Mouse (Mus musculus): ENCODE measurements around the gene Fam3c.
A peak's percentile ranks its signal among the peaks of the same experiment; 100 is the strongest.

Gene Fam3c

GRCm38 (mm10) chr6:22356086-22356507 lies at the start of gene Fam3c:
Gene Fam3c, minus strand, starts transcription at chr6:22356243.
- peak; percentile 97 for ATAC-seq (ENCODE audit: insufficient number of reproducible peaks, low FRiP score, low TSS enrichment)

DNA sequence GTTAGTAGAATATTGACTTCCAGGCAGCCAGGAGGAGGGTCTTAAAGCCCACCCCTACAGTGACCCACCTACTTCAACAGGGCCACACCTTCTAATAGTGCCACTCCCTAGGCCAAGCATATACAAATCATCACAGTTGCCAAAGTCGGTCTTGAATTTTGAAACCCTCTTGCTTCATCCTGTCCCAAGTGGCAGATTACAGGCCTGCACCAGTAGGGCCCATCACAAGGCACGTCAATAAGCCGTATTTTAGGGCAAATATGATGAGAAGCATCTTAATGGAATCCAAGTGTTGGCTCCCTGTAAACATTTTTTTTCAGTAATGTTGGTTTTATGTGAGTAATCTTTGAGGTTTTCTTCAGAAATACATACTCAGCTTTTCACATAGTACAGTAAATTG lies 49.0 kb upstream of the Fam3c start:
- no peak for ATAC-seq (ENCODE audit: insufficient number of reproducible peaks, low FRiP score, low TSS enrichment)

- ATAC-seq (ENCODE audit: insufficient number of reproducible peaks, low FRiP score, low TSS enrichment) = no peak
These were observed 47.7 kb upstream of the Fam3c start for GRCm38 (mm10) chr6:22403736-22404135.

DNA sequence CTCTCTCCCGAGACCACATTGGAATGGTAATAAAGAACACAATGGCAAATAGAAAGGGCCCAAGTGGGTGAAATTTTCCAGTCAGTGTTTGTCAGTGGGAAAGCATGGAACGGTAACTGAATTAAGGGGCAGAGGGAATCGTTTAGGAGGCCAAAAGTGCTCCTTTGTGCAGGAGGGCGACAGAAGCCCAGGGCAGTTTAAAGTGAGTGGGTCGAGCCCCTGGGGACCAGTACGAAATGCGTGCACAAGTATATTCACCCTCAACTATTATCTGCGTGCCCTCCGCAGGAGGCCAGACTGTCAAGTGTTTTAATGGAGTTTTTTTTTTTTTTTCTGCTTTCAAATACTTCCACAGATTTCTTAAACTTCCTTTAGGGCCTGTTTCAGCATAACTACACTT lies 47.3 kb upstream of the Fam3c start:
- ATAC-seq (ENCODE audit: insufficient number of reproducible peaks, low FRiP score, low TSS enrichment) = no peak

GRCm38 (mm10) chr6:22402548-22403164 lies 46.6 kb upstream of the Fam3c start:
- no peak for ATAC-seq (ENCODE audit: insufficient number of reproducible peaks, low FRiP score, low TSS enrichment)

DNA sequence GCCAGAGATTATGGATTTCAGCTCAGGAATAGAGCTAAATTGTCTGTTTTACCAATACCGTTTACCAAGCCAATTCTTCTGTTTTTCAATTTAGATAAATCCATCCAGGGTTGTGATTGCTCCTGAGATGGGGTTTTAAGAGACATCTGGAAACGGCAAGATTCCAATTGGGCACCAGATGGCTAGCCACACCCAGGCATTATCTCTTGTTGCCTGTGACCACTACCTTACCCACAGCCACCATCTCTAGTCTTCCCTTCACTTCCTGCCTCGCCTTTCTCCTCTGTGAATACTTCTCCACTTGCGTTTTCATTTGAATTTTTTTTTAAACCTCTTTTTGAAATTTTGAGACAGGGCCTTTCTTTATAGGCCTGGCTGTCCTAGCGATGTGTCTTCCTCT lies 46.0 kb upstream of the Fam3c start:
- ATAC-seq (ENCODE audit: insufficient number of reproducible peaks, low FRiP score, low TSS enrichment) = no peak

- no peak for ATAC-seq (ENCODE audit: insufficient number of reproducible peaks, low FRiP score, low TSS enrichment)
These were observed 42.2 kb upstream of the Fam3c start for GRCm38 (mm10) chr6:22398079-22398774.

DNA sequence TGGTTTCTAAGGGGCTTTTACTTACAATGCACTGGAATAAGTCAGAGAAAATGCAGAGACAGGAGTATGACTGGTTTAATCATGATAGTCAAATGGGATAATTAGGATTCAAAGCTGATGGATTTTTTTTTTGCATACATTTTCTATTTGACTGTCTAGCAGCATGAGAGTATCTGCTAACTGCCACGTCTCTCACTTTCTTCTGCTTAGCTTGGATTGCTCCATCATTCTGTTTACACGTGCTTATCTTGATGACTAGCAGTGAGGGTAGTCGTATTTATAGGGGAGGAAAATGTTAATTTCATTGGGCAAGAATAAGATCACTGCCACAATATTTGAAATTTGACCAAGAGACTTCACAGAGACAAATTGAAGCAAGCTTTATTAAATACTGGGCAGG lies 39.2 kb upstream of the Fam3c start:
- no peak for ATAC-seq (ENCODE audit: insufficient number of reproducible peaks, low FRiP score, low TSS enrichment)

GRCm38 (mm10) chr6:22390654-22391365 lies 34.8 kb upstream of the Fam3c start:
- no peak for ATAC-seq (ENCODE audit: insufficient number of reproducible peaks, low FRiP score, low TSS enrichment)

DNA sequence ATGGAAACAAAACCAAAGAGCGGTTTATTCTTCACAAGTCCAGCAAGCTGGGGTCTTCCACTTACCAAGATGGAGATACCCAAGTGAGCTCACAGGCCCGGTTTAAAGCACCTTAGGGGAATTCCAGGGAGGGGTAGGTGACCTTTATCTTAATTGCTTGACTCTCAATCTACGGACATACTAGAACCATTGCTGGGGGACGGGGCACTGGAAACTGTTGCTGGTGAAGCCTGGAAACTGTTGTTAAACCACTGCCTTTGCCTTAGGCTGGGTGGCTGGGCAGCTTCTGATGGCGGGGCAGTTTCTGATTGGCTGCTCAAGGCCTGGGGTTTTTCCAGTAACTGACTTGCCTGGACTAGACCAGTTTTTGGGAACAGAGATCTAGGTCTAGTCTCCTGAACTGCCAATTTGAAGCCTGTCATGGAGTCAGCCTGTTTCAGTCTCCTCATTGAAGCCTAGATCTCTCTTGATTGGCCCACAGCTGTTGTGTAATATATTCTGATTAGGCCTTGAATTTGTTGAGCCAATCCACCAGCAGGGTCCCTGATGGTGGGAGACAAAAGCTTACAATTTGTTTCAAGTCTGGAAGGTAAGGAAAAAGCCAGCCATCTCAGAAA lies 29.3 kb upstream of the Fam3c start:
- no peak for ATAC-seq (ENCODE audit: insufficient number of reproducible peaks, low FRiP score, low TSS enrichment)

DNA sequence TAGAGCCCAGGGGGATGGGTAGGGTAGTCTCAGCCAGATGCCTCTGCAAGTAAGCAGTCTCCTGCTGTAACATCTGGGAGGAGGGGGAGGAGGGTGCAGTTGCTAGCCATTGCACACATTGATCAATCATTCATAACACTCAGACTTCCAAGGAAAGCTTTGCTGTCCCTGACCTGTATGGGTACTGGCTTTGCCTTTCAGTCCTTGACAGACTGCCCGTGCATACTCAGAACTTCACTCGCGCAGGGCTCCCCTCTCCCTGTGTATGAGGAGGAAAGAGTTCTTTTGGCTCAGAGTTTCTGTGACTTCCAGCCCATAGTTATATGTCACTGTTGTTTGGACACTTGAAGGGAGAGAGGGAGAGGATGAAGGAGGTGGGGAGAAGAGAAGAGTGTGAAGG lies 24.2 kb upstream of the Fam3c start:
- no peak for ATAC-seq (ENCODE audit: insufficient number of reproducible peaks, low FRiP score, low TSS enrichment)

GRCm38 (mm10) chr6:22379831-22380230 lies 23.8 kb upstream of the Fam3c start:
- ATAC-seq (ENCODE audit: insufficient number of reproducible peaks, low FRiP score, low TSS enrichment) = no peak

DNA sequence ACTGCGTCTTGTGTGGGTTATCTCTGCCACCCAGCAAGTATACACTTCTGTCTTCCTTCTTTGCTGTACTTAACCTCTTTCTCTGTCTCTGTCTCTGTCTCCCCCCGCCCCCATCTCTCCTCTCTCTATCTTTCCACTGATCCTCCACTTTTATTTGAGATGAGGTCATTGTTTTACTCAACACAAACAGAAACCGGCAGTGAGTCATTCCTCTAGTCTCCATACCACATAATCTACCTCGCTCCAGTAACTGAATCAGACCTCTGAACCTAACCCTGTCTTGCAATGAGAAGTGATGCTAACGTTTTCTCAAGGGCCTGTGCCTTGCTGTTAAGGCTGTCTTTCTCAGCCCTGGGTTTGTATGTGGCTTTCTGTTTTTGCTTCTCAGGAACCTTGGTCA lies 22.4 kb upstream of the Fam3c start:
- no peak for ATAC-seq (ENCODE audit: insufficient number of reproducible peaks, low FRiP score, low TSS enrichment)

GRCm38 (mm10) chr6:22374791-22375190 lies 18.7 kb upstream of the Fam3c start:
- no peak for ATAC-seq (ENCODE audit: insufficient number of reproducible peaks, low FRiP score, low TSS enrichment)

GRCm38 (mm10) chr6:22373476-22373875 lies 17.4 kb upstream of the Fam3c start:
- ATAC-seq (ENCODE audit: insufficient number of reproducible peaks, low FRiP score, low TSS enrichment) = no peak

GRCm38 (mm10) chr6:22366977-22367376 lies 10.9 kb upstream of the Fam3c start:
- no peak for ATAC-seq (ENCODE audit: insufficient number of reproducible peaks, low FRiP score, low TSS enrichment)

DNA sequence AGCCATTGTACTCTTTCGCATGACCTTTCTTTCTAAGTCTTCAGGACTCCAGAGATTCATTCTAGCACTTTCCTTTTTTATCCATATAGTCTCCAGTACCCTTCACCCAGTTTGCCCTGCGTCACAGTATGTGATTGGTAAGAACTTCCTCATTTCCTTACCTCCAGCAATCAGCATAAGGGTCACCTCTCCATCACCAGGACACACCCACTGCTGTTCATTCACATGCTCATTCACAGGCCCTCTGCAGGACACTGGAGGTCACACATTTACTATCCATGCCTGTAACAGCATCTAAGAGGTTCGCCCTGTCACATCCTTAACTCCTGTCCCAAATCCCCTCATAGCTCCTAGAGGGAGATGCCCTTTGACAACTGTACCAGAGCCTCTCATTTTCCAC lies 7.5 kb upstream of the Fam3c start:
- no peak for ATAC-seq (ENCODE audit: insufficient number of reproducible peaks, low FRiP score, low TSS enrichment)

DNA sequence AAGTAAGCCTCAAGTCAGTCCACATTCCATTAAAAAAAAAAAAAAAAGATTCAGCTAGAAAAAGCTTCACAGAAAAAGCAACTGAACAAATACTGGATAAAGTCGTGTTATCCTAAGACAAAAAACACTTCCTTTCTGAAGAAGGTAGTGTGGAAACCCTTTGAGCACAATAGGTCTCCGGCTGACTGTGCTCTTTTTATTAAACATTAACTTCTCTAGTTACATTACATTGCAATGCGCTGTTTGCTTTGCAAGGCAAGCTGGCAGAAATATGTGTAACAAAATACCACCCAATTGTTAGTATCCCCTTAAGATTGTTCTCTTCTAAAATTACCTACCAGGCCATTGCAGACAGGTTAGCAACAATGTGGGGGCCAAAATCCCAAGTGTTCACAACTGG lies 5.9 kb upstream of the Fam3c start:
- no peak for ATAC-seq (ENCODE audit: insufficient number of reproducible peaks, low FRiP score, low TSS enrichment)

DNA sequence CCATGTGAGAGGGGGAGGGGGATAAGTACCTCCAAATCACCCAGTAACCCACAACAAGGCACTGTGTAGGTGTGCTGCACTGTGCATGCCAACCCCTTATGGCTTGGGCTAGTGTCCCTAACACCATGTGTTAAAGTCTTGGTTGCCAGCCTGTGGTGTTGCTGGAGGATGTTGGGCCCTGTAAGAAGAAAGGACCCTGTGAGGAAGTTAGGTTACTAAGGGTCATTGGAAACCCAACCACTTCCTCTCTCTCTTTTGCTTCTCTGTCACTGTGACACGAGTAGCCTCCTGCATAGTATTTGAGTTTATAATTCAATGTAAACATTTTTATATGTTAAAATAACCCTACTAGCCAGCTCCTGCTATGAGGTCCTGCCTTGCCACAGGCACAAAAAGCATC lies 3.0 kb upstream of the Fam3c start:
- no peak for ATAC-seq (ENCODE audit: insufficient number of reproducible peaks, low FRiP score, low TSS enrichment)

- no peak for ATAC-seq (ENCODE audit: insufficient number of reproducible peaks, low FRiP score, low TSS enrichment)
These were observed 1.3 kb upstream of the Fam3c start for GRCm38 (mm10) chr6:22357351-22357750.

DNA sequence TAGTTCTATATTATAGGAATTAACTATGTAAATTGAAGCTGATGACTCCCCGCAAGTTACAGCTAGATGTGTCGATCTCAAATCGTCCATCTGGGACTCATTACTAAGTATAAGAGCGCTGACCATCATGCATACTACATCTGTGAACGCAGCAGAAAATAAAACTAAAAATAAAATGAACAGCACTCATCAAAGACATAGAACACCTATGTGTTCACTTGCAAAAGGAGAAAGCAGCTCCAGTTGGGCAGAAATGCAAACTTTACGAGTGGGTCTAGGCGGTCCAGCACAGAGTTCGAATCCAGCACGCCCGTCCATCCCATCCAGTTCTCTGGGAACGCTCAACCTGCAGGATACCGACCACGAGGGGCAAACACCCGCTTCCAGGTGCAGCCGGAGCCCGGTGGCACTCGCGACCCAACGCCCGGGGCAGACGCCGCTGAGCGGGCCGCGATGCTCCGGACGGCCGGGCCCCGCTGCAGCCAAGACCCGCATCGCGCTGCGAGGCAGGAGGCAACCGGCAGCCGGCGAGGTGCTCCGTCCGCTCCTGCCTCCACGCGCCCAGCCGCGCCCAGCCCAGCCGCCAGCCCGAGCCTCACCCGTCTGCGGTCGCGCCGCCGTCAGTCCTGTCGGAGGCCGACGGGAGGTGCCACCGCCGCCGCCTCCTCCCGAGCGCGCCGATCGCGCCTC lies 502 bp downstream of the Fam3c start:
- no peak; the same call in 1 of the 2 replicates for ATAC-seq (ENCODE audit: insufficient number of reproducible peaks, low FRiP score, low TSS enrichment)

Measured in cerebellum, adult (tissue).